Mouse (Mus musculus) small intestine, adult 2 months (tissue): ENCODE data around the gene Slc7a11.

ENCODE experiments used
- CTCF ChIP-seq: fragments of 200-500 bp; IDR thresholded peaks from 2 replicates; pipeline ENCODE4 v1.5.1; 2012; ENCODE audit warnings: low read depth, mild to moderate bottlenecking, control low read depth, inconsistent platforms, low read length, moderate library complexity, mixed read lengths; ENCODE audit not compliant: insufficient replicate concordance, insufficient read length; ENCODE audit errors: extremely low read depth
- POLR2A ChIP-seq: fragments of 200-500 bp; IDR thresholded peaks from 2 replicates; pipeline ENCODE4 v1.6.1; 2012; ENCODE audit warnings: low read depth, mild to moderate bottlenecking, control low read depth, inconsistent platforms, low read length, moderate library complexity

DNA sequence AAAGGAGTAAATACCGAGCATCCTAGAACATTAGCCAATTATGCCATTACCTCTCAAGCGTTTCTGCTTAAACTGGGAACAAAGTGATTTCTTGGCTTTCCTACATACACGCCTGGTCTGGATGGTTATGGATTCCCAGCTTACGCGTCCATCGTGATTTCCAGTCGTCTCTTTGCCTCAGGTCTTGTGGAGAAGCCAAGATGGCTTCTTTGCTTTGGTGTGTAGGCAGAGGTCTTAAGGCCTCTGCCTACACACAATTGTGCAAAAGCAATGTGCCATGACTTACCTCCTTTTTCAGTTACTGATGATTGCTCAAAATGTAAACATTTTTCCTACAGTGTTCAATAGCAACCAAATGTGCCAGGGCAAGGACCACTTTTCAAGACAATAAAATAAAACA lies 119.5 kb downstream of the Slc7a11 start:
- TF ChIP-seq CTCF (no peak), POLR2A (no peak)
